Comparison of ENCODE assay signal across 20 mouse cellular contexts in the genomic region with DNA sequence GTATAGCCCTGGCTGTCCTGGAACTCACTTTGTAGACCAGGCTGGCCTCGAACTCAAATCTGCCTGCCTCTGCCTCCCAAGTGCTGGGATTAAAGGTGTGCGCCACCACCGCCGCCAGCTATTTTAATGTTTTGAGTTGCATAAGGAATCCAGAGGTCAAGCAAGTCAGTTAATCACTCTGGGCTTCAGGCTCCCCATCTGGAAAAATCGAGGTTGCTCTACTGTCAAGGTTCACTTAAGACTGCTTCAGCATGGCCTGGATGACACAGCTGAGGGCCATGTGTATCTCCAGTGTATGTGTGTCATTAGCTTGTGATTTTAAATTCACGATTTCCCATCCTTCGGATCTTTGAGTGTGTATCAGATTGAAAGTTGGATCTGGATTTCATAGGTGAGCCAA. TPM values are rescaled to one million over a fixed set of nuclear protein-coding genes. Genes with fewer than 3 reads are reported as not detected.
DNase-seq lines count a peak whose midpoint lies in the region; ATAC-seq and TF ChIP-seq lines count a peak whose summit lies in the region.
"Had no signal": no experiment of that assay in that cellular context is flagged by ENCODE, and none has a peak within 500 bp of the region (broad histone marks: within the 10 kb centered on the region; RNA-seq: fewer than 3 reads in every experiment).

No protein-coding gene starts in this region.

- no peak overlapping the region for H3K4me2 ChIP-seq in kidney, embryonic 15.5 days
- H3K4me2 ChIP-seq in stomach, embryonic 15.5 days = no peak overlapping the region
- no peak overlapping the region for H3K4me2 ChIP-seq in stomach, postnatal 0 days (replicated peaks; ENCODE audit: low read depth)
- H3K4me2 ChIP-seq: embryonic facial prominence, embryonic 13.5 days; forebrain, embryonic 12.5 days; forebrain, embryonic 15.5 days; heart, embryonic 11.5 days; hindbrain, embryonic 12.5 days had no signal

- no peak for TF ChIP-seq EP300 in stomach, postnatal 0 days (optimal IDR thresholded peaks at IDR 0.05)

- peaks cover 32% of the 10 kb centered on the region for H3K4me1 ChIP-seq in kidney, embryonic 15.5 days
- peaks cover 10% of the 10 kb centered on the region; the same call in 1 of the 2 replicates for H3K4me1 ChIP-seq in stomach, embryonic 15.5 days
- no peaks in the 10 kb centered on the region; the same call in 1 of the 2 replicates for H3K4me1 ChIP-seq in stomach, postnatal 0 days (replicated peaks; ENCODE audit: control insufficient read depth, insufficient read depth)
- H3K4me1 ChIP-seq: forebrain, embryonic 15.5 days had no signal

- H3K27me3 ChIP-seq in kidney, embryonic 15.5 days = no peaks in the 10 kb centered on the region
- no peaks in the 10 kb centered on the region for H3K27me3 ChIP-seq in stomach, embryonic 15.5 days (replicated peaks)
- H3K27me3 ChIP-seq in stomach, postnatal 0 days (ENCODE audit: control insufficient read depth, insufficient read depth, low read length) = no peaks in the 10 kb centered on the region
- H3K27me3 ChIP-seq: embryonic facial prominence, embryonic 13.5 days; hindbrain, embryonic 12.5 days had no signal

- H3K36me3 ChIP-seq in kidney, embryonic 15.5 days = peaks cover 14% of the 10 kb centered on the region
- no peaks in the 10 kb centered on the region for H3K36me3 ChIP-seq in stomach, embryonic 15.5 days
- no peaks in the 10 kb centered on the region; the same call in 1 of the 2 replicates for H3K36me3 ChIP-seq in stomach, postnatal 0 days (ENCODE audit: control insufficient read depth, insufficient read depth, low read length)
- H3K36me3 ChIP-seq: forebrain, embryonic 12.5 days; forebrain, embryonic 15.5 days had no signal

- DNase-seq in adrenal gland, adult 2 months = peak; percentile 44
- no peak for DNase-seq in adrenal gland, postnatal 36 days
- DNase-seq in heart, adult 11 months = peak; percentile 61
- DNase-seq in heart, adult 18-20 months = no peak
- peak; percentile 48 for DNase-seq in kidney, adult 9 months
- no peak for DNase-seq in stomach, postnatal 0 days (ENCODE audit: low spot score)
- DNase-seq: adrenal gland, postnatal 10 days; gastrocnemius, postnatal 25 days had no signal

- H3K9me3 ChIP-seq in kidney, embryonic 15.5 days (replicated peaks) = no peaks in the 10 kb centered on the region
- no peaks in the 10 kb centered on the region for H3K9me3 ChIP-seq in stomach, embryonic 15.5 days
- H3K9me3 ChIP-seq in stomach, postnatal 0 days (ENCODE audit: control insufficient read depth, low read length) = no peaks in the 10 kb centered on the region
- H3K9me3 ChIP-seq: embryonic facial prominence, embryonic 10.5 days; embryonic facial prominence, embryonic 13.5 days; forebrain, embryonic 12.5 days; forebrain, embryonic 15.5 days; hindbrain, embryonic 12.5 days had no signal

- ATAC-seq in kidney, embryonic 15.5 days (replicated peaks; ENCODE audit: low FRiP score) = no peak
- no peak for ATAC-seq in stomach, embryonic 15.5 days (ENCODE audit: insufficient read depth, low FRiP score, low read depth)
- no peak for ATAC-seq in stomach, postnatal 0 days (ENCODE audit: low FRiP score, low TSS enrichment)
- ATAC-seq: activated CD4-positive, CD25-positive, alpha-beta regulatory T cell, adult 4 months; forebrain, embryonic 15.5 days; hindbrain, postnatal 0 days; inflammation-experienced regulatory T-cells, adult 6 months had no signal

- no peak overlapping the region for H3K9ac ChIP-seq in kidney, embryonic 15.5 days
- H3K9ac ChIP-seq in stomach, embryonic 15.5 days = no peak overlapping the region
- no peak overlapping the region for H3K9ac ChIP-seq in stomach, postnatal 0 days (ENCODE audit: low read length)
- H3K9ac ChIP-seq: embryonic facial prominence, embryonic 13.5 days; forebrain, embryonic 12.5 days; forebrain, embryonic 15.5 days; hindbrain, embryonic 12.5 days had no signal

- no peak for TF ChIP-seq CTCF in stomach, postnatal 0 days (IDR thresholded peaks at IDR 0.05; ENCODE audit: low read depth)

- whole genome bisulfite sequencing in kidney, embryonic 15.5 days = 81% methylated on average over 7 of the region's 7 CpGs
- WGBS in stomach, embryonic 15.5 days = 77% methylated on average over 7 of the region's 7 CpGs
- 73% methylated on average over 7 of the region's 7 CpGs for WGBS in stomach, postnatal 0 days

- no peak overlapping the region for H3K4me3 ChIP-seq in kidney, embryonic 15.5 days (replicated peaks)
- no peak overlapping the region for H3K4me3 ChIP-seq in stomach, embryonic 15.5 days (replicated peaks)
- no peak overlapping the region for H3K4me3 ChIP-seq in stomach, postnatal 0 days (ENCODE audit: low read depth, low read length)
- H3K4me3 ChIP-seq: embryonic facial prominence, embryonic 10.5 days; embryonic facial prominence, embryonic 13.5 days; erythroblast, embryonic 14.5 days; forebrain, embryonic 12.5 days; forebrain, embryonic 15.5 days; hindbrain, embryonic 12.5 days had no signal

- no peak overlapping the region for H3K27ac ChIP-seq in kidney, embryonic 15.5 days
- H3K27ac ChIP-seq in stomach, embryonic 15.5 days = 0 out of 2 replicates have a peak overlapping the region, but pooled peaks have one; percentile 21
- no peak overlapping the region for H3K27ac ChIP-seq in stomach, postnatal 0 days (replicated peaks)
- H3K27ac ChIP-seq: embryonic facial prominence, embryonic 10.5 days; embryonic facial prominence, embryonic 13.5 days; forebrain, embryonic 12.5 days; forebrain, embryonic 15.5 days; hindbrain, embryonic 12.5 days; hindbrain, postnatal 0 days had no signal

RNA-seq across cellular contexts. Expression of a gene that starts 10.0 kb away (rescaled TPM):
- 100 to 1,000 TPM; 123 to 227 TPM for total RNA-seq in adrenal gland, adult 2 months (2021)
- polyA plus RNA-seq in adrenal gland, adult 2 months (2012; rRNA removed) = 27.7 and 57.6 TPM in 2 replicates
- 100 to 1,000 TPM; 148 to 223 TPM for total RNA-seq in adrenal gland, postnatal 36 days (2021)
- total RNA-seq in heart, adult 18-20 months (2021) = 10 to 100 TPM; 23.3 to 23.6 TPM
- polyA plus RNA-seq in kidney, embryonic 15.5 days (2015; fragmentation: Nextera tagmentation; extraction: Ambion mirVana) = 27.8 and 28.0 TPM in 2 replicates
- 24.4 and 26.0 TPM in 2 replicates for polyA plus RNA-seq in stomach, embryonic 15.5 days (2015; fragmentation: Nextera tagmentation; extraction: Ambion mirVana)
- polyA plus RNA-seq in stomach, postnatal 0 days (2015; fragmentation: Nextera tagmentation; extraction: Ambion mirVana) = 15.0 and 16.0 TPM in 2 replicates

RNA-seq across cellular contexts. Expression of a gene that starts 36.8 kb away (rescaled TPM):
- 10 to 100 TPM; 79.3 to 89.4 TPM for total RNA-seq in adrenal gland, adult 2 months (2021)
- polyA plus RNA-seq in adrenal gland, adult 2 months (2012; rRNA removed) = 2.6 and 4.2 TPM in 2 replicates
- total RNA-seq in adrenal gland, postnatal 36 days (2021) = 10 to 100 TPM; 93.3 to 93.8 TPM
- total RNA-seq in heart, adult 18-20 months (2021) = 10 to 100 TPM; 36.2 to 42.1 TPM
- 69.3 and 76.4 TPM in 2 replicates for polyA plus RNA-seq in kidney, embryonic 15.5 days (2015; fragmentation: Nextera tagmentation; extraction: Ambion mirVana)
- polyA plus RNA-seq in stomach, embryonic 15.5 days (2015; fragmentation: Nextera tagmentation; extraction: Ambion mirVana) = 61.9 and 68.6 TPM in 2 replicates
- polyA plus RNA-seq in stomach, postnatal 0 days (2015; fragmentation: Nextera tagmentation; extraction: Ambion mirVana) = 36.1 and 38.4 TPM in 2 replicates

Comparison
In these comparisons a context has a peak if more than half of its experiments do, and no peak if none do; other contexts are left out.
1. DNase-seq: peak in adrenal gland, adult 2 months (single experiment), heart, adult 11 months (single experiment) and kidney, adult 9 months (single experiment); none in adrenal gland, postnatal 36 days (0 of 2), heart, adult 18-20 months (0 of 2) and stomach, postnatal 0 days (single experiment).